Mouse (Mus musculus): ENCODE measurements around the gene Bpgm.

Bpgm gene

GRCm38 (mm10) chr6:34483811-34484210 is 7.8 kb downstream of the Bpgm start:
- DNase-seq (ENCODE audit: low spot score) = no peak

DNA sequence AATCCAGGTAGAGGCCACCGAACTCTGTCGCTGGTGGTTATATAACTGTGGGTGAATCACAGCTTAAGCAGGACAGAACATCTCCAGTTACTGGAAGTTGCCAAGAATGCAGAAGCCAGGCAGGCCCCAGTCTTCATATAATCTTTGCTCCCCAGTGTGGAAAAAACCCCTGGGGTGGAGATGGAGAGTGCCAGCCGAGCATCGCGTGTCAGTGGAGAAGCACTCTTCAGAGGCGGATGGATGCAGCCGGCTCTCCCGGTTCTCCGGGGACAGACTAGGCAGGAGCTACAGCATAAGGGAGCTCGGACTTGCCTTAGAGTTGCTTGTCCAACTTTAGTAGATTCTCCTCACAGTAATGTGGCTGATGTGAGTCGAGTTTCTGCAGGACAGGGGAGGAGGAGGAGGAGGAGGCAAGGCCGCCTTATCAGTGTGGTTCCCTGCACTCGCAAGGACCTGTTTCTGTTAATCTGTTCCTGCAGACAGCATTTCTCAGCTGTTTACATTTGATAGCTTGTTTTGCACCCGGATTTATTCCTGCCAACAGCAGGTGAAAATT is 10.1 kb downstream of the Bpgm start:
- DNase-seq (ENCODE audit: low spot score) = no peak

DNA sequence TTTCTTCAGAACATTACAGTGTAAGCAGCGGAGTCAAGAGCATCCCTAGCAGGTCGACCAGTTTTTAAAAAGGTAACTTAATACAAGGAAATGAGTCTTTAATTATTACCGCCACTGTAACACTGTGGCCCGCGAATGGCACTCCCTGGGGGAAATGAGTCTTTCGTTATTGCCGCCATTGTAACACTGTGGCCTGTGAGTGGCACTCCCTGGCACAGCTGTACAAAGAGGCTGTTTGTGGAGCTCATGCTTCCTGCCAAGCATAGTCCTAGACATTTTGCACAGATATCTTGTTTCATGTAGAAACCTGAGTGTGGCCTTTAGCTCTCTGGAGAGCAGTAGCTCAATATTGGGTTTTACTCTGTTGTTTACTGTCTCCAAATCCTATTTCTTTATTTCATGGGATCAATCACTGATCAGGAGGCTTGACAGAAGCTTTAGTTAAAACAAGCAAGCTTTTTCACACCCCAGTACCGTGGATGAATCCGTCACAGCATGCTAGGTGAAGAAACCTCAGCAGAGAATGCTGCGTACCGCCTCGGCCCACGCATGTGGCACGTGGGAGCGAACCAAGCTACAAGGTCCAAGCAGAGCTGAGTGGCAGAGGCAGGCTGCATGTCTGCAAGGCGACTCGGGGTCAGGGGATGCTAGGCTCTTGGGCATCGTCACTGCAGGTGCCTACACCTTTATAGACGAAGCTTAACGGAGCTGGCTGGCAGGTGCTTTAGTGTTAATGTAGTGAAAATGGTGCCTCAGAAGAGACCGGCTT is 17.5 kb downstream of the Bpgm start:
- DNase-seq (ENCODE audit: low spot score) = peak; percentile 30

DNA sequence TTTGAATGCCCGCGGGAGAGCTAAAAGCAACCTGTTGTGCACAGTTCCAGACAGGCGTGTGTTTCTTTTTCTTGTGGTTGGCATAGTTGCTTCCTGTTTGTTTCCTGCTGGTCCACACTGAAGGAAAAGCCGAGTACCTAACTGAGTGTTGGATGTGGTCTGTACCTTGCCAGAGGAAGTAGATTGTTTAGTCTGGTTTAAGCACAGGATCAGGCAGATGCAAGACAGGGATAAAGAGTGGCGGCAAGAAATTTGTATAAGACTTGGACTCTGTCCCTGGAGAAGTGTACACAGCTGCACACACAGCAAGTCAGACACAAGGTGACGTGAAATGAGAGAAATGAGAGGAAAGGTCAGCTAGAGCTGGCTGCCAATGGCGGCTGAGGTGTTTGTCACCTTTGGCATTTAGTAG is 19.1 kb downstream of the Bpgm start:
- no peak for DNase-seq (ENCODE audit: low spot score)

DNA sequence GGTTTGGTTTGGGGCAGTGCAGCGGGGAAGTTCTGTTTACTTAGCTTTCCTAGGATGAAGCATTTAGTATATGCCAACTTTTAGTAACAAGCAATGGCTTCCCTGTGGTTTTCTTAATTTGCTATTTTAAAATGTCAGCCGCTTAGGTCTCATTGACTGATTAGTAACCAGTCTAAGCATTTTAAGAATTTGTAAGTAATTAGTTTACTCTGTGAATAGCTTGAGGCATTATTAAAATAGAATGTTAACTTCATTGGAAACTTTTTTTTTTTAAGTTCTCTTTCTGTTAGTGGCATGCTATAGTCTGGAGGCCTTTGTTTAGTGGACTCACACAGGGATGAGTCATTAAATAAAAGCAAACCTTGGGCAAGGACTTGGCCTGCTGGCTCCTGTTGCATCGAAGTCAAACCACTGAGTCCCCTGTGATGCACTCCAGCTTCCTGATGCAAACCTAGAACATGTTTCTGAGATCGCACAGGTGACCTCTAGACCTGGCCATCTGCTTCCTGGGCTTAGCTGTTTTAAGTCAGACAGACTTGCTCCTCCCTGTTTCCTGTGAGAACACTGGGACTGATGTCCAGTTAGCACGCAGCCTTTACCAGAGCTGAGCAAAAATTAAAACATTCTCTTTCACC is 22.1 kb downstream of the Bpgm start:
- DNase-seq (ENCODE audit: low spot score) = no peak

- DNase-seq (ENCODE audit: low spot score) = no peak
These were observed 26.3 kb downstream of the Bpgm start for GRCm38 (mm10) chr6:34502291-34502690.

- no peak for DNase-seq (ENCODE audit: low spot score)
These were observed 29.9 kb downstream of the Bpgm start for GRCm38 (mm10) chr6:34505957-34506356.

GRCm38 (mm10) chr6:34507581-34507980 is 31.6 kb downstream of the Bpgm start:
- no peak for DNase-seq (ENCODE audit: low spot score)

- no peak for DNase-seq (ENCODE audit: low spot score)
These were observed 32.0 kb downstream of the Bpgm start for GRCm38 (mm10) chr6:34508016-34508415.

- no peak for DNase-seq (ENCODE audit: low spot score)
These were observed 34.3 kb downstream of the Bpgm start for GRCm38 (mm10) chr6:34510277-34510676.

GRCm38 (mm10) chr6:34511410-34511809 is 35.4 kb downstream of the Bpgm start:
- peak; percentile 78 for DNase-seq (ENCODE audit: low spot score)

GRCm38 (mm10) chr6:34512741-34513140 is 36.7 kb downstream of the Bpgm start:
- DNase-seq (ENCODE audit: low spot score) = no peak

- peak; percentile 30 for DNase-seq (ENCODE audit: low spot score)
These were observed 38.6 kb downstream of the Bpgm start for GRCm38 (mm10) chr6:34514655-34515054.

- no peak for DNase-seq (ENCODE audit: low spot score)
These were observed 39.2 kb downstream of the Bpgm start for GRCm38 (mm10) chr6:34515098-34515782.

DNA sequence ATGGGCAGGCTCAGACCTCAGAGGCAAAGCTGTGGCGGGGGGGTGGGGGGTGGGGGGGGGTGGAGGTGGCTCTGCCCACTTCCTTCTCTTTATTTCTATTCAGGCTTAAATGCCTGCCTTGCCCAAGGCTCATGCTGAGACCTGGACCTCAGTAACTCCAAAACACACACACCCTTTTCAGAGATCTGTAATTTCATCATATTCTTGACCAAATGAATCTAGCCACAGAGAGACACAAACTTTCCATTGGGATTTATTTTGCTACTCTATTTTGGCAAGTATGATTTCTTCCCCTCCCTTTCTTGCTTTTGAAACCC is 39.7 kb downstream of the Bpgm start:
- no peak for DNase-seq (ENCODE audit: low spot score)

GRCm38 (mm10) chr6:34517750-34518149 is 41.7 kb downstream of the Bpgm start:
- no peak for DNase-seq (ENCODE audit: low spot score)

- DNase-seq (ENCODE audit: low spot score) = no peak
These were observed 43.1 kb downstream of the Bpgm start for GRCm38 (mm10) chr6:34519087-34519486.

GRCm38 (mm10) chr6:34520491-34520890 is 44.5 kb downstream of the Bpgm start:
- DNase-seq (ENCODE audit: low spot score) = no peak

DNA sequence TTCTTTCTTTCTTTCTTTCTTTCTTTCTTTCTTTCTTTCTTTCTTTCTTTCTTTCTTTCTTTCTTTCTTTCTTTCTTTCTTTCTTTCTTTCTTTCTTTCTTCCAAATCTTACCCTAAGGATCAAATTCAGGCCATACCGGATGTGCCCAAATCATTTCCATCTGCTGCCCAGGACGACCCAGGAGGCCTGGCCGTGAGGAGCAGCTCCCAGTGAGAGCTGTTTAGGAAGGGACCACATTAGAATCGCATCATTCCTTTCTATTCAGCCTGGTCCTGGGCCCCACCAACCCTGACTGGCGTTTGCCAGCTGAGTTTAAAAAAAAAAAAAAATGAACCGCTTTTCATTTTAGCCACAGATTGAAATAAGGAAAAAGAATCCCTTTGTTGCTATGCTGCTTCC is 44.9 kb downstream of the Bpgm start:
- peak; percentile 58 for DNase-seq (ENCODE audit: low spot score)

- no peak for DNase-seq (ENCODE audit: low spot score)
These were observed 47.5 kb downstream of the Bpgm start for GRCm38 (mm10) chr6:34523476-34523875.

- no peak for DNase-seq (ENCODE audit: low spot score)
These were observed 49.5 kb downstream of the Bpgm start for GRCm38 (mm10) chr6:34525499-34525924.

DNA sequence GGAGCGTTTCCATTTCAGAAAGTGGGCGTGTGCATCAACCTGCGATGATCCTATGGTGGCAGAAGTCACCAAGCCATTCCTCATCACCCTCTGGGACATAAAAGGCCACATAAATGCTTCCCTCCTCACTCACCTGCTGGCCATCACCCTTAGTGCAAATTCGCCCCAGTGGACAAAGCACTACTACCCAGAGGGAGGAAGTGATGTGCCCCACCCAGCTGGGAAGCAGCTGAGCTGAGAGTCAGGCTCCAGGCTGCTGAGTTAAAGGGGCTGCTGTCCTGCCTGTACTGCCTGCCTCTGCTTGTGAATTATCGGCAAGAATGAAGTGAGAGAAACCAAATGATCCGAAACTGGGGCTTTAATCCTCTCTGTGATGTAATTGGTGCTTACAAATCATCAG is 49.9 kb downstream of the Bpgm start:
- no peak for DNase-seq (ENCODE audit: low spot score)

- DNase-seq (ENCODE audit: low spot score) = no peak
These were observed 50.4 kb downstream of the Bpgm start for GRCm38 (mm10) chr6:34526389-34526788.

All from embryo, embryonic 10.5 days (tissue).